Mouse (Mus musculus) liver, embryonic 14.5 days (tissue): Measurements from ENCODE around the gene Vta1. TPM values are rescaled to one million over a fixed set of nuclear protein-coding genes. Genes with fewer than 3 reads are reported as not detected.
A peak's percentile ranks its signal among the peaks of the same experiment; 100 is the strongest.

ENCODE experiments used
- ATAC-seq: fragments of 200-750 bp; cut with Nextera tagmentation; 2 replicates; pipeline ENCODE4 v1.8.0; 2017; ENCODE audit warnings: moderate number of reproducible peaks, mild to moderate bottlenecking, moderate library complexity; ENCODE audit not compliant: insufficient read depth
- DNase-seq, 3 experiments: peaks; one replicate each; pipeline ENCODE4 v3.0.0-alpha.2; 2012 to 2013; ENCODE audit warnings: low read depth in 3 of 3, low spot score in 3 of 3
- H3K27ac ChIP-seq: fragments of 300-500 bp; sonication (generic); 2 replicates; pipeline ENCODE4 v1.5.1; 2014; ENCODE audit warnings: moderate library complexity, mild to moderate bottlenecking, control low read depth, inconsistent platforms
- H3K27me3 ChIP-seq: fragments of 300-500 bp; sonication (generic); 2 replicates; pipeline ENCODE4 v1.6.1; 2014; ENCODE audit warnings: mild to moderate bottlenecking, low read length, moderate library complexity; ENCODE audit not compliant: control insufficient read depth, insufficient read depth
- H3K36me3 ChIP-seq: fragments of 300-500 bp; sonication (generic); replicated peaks from 2 replicates; pipeline ENCODE4 v1.6.1; 2014; ENCODE audit warnings: low read depth; ENCODE audit not compliant: control insufficient read depth, insufficient read depth
- H3K4me1 ChIP-seq, 2 experiments: fragments of 200-500 bp in 1 of 2; fragments of 300-500 bp in 1 of 2; sonication (generic) in 1 of 2; replicated peaks; 2 replicates each; pipeline ENCODE4 v1.6.1; 2012 to 2014; ENCODE audit warnings: antibody characterized with exemption in 1 of 2, inconsistent platforms in 1 of 2, low read length in 1 of 2; ENCODE audit not compliant: control insufficient read depth in 2 of 2, insufficient read depth in 2 of 2
- H3K4me2 ChIP-seq: fragments of 300-500 bp; sonication (generic); 2 replicates; pipeline ENCODE4 v1.6.1; 2014; ENCODE audit warnings: low read depth, mild to moderate bottlenecking, control low read depth, moderate library complexity
- H3K4me3 ChIP-seq, 2 experiments: fragments of 200-500 bp in 1 of 2; fragments of 300-500 bp in 1 of 2; sonication (generic) in 1 of 2; 2 replicates each; pipeline ENCODE4 v1.5.1; 2012 to 2014; ENCODE audit warnings: low read depth in 2 of 2, low read length in 2 of 2, mild to moderate bottlenecking in 2 of 2, control low read depth in 1 of 2, inconsistent platforms in 1 of 2, moderate library complexity in 1 of 2; ENCODE audit not compliant: insufficient read depth in 1 of 2
- H3K9ac ChIP-seq: fragments of 300-500 bp; sonication (generic); replicated peaks from 2 replicates; pipeline ENCODE4 v1.6.1; 2014; ENCODE audit warnings: mild to moderate bottlenecking, control low read depth, moderate library complexity
- H3K9me3 ChIP-seq: fragments of 300-500 bp; sonication (generic); 2 replicates; pipeline ENCODE4 v1.6.1; 2016; ENCODE audit warnings: low read length, mixed read lengths; ENCODE audit not compliant: control insufficient read depth
- CTCF ChIP-seq: IDR thresholded peaks from 2 replicates; pipeline ENCODE4 v1.5.1; 2016; ENCODE audit warnings: antibody characterized with exemption, low read depth, control low read depth
- EP300 ChIP-seq: IDR thresholded peaks from 2 replicates; pipeline ENCODE4 v1.6.1; 2016; ENCODE audit warnings: antibody characterized with exemption, low read depth
- WGBS: fragments of 180-500 bp; shearing (Covaris S2); extraction: QIAGEN DNeasy Blood & Tissue Kit; methylation state at CpG from one replicate; pipeline ENCODE4 v1.1.7; 2014; ENCODE audit not compliant: insufficient replicate concordance; 5-methylcytosine and 5-hydroxymethylcytosine counted together
- polyA plus RNA-seq, 2 experiments: library from polyadenylated mRNA; depleted of rRNA in 1 of 2; stranded (reverse) in 1 of 2; unstranded in 1 of 2; fragments of >200 nt; fragmentation: Nextera tagmentation in 1 of 2; extraction: Ambion mirVana in 1 of 2; gene quantifications; 2 replicates each; pipeline versions ENCODE4 v1.2.1 to v1.2.3; 2012 to 2014

The Vta1 gene
- polyA plus RNA-seq (2012; rRNA removed) (19.9 and 22.8 TPM in 2 replicates), polyA plus RNA-seq (2014; fragmentation: Nextera tagmentation; extraction: Ambion mirVana) (41.4 and 45.0 TPM in 2 replicates)

DNA sequence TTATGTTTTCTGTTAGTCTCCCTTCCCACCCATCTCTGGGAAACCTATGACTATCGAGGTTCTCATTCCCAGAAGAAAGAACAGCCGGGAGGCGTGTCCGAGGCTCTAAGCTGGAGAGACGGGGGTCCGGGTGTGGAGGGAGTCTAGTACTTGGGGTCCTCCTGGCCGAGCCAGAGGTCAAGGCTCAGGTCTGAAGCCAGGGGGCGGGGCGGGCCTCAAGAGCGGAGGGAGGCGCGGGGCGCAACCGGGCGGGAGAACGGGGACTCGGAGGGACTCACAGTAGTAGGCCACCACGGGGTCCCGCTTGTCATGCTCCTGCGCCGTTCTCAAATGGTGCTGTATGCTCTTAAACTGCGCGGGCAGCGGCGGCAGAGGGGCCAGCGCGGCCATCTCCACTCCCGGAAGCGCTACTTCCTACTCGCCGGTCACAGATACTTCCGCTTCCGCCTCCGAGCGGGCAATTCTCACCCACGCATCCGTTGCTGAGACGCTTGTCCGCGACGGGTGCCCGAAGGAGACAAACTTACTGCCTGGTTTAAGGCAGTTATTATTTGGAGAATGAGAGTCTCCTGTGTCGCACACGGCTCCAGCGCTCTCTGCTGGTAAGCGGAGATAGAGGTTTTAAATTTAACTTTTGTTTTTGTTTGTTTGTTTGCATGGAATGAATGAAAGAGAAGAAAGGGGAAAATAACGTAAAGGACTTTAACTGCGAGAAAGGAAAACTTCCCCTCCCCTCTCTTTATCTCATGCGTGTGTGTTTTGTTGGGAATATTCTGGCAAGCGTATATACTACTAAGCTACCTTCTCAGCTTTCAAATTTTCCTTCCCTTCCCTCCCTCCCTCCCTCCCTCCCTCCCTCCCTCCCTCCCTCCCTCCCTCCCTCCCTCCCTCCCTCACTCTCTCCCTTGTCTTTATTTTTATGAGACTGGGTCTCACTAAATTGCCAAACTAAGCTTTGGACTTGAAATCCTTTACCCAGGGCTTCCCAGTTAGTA, at the start of gene Vta1, which contains the start of gene Nmbr:
Vta1 (minus strand) TSS at position 489 of the 995 bp plus-strand sequence.
Nmbr (plus strand) TSS at position 520 of the 995 bp plus-strand sequence.
- DNase-seq (peak; percentile 92), ATAC-seq (peak; percentile 99)
- H3K27me3 ChIP-seq: no peaks in the 10 kb centered on the region
- H3K36me3 ChIP-seq: no peaks in the 10 kb centered on the region
- H3K9me3 ChIP-seq: no peaks in the 10 kb centered on the region
- H3K4me3 ChIP-seq: peak within 1 kb of the TSS; percentile 67 to 93
- TF ChIP-seq CTCF (peak; percentile 82), EP300 (no peak; the same call in 1 of the 2 replicates)
- H3K27ac ChIP-seq: no peak within 1 kb of the TSS; the same call in 1 of the 2 replicates
- peaks cover 8% of the 10 kb centered on the region in 2 experiments; a peak in 3 of 4 replicates for H3K4me1 ChIP-seq
- H3K4me2 ChIP-seq: peak within 1 kb of the TSS; percentile 76
- under 1% methylated on average over 50 of the region's 50 CpGs for WGBS
- peak within 1 kb of the TSS; percentile 65 for H3K9ac ChIP-seq

- Histone ChIP-seq H3K9me3 (no peaks in the 10 kb centered on the region), H3K27ac (no peak overlapping the region), H3K4me2 (no peak overlapping the region), H3K36me3 (no peaks in the 10 kb centered on the region), H3K4me3 (no peak overlapping the region), H3K27me3 (no peaks in the 10 kb centered on the region), H3K9ac (no peak overlapping the region), H3K4me1 (no peaks in the 10 kb centered on the region)
- ATAC-seq: no peak
- DNase-seq: no peak
- 6% methylated on average over 2 of the region's 2 CpGs for WGBS
- peak; percentile 25; the same call in 1 of the 2 replicates for TF ChIP-seq CTCF
- no peak for TF ChIP-seq EP300
Observed at GRCm38 (mm10) chr10:14734285-14734684, 28.9 kb upstream of the Vta1 start.

DNA sequence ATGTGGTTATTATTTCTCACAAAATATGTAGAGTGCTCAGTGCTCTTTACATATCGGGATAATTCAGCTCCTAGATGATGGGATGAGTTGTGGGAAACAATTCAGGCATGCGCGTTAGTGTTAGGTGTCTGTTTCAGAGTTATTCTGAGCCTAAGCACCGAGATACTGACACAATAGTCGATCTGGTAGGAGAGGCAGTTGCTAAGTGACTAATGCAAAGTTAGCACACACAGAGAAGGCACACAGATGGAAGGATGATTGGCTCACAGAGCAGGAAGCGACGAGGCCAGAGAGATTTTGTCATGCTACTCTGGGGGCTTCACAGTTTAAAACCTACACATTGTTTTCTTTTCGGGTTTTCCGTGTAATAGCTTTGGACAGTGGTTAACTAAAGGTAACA, 20.3 kb upstream of the Vta1 start:
- Histone ChIP-seq H3K4me3 (no peak overlapping the region), H3K9ac (no peak overlapping the region), H3K9me3 (no peaks in the 10 kb centered on the region), H3K27ac (no peak overlapping the region), H3K4me1 (no peaks in the 10 kb centered on the region), H3K27me3 (no peaks in the 10 kb centered on the region), H3K4me2 (no peak overlapping the region), H3K36me3 (no peaks in the 10 kb centered on the region)
- ATAC-seq (no peak), DNase-seq (no peak)
- no peak for TF ChIP-seq EP300
- TF ChIP-seq CTCF: no peak
- WGBS: 60% methylated on average over 9 of the region's 9 CpGs

DNA sequence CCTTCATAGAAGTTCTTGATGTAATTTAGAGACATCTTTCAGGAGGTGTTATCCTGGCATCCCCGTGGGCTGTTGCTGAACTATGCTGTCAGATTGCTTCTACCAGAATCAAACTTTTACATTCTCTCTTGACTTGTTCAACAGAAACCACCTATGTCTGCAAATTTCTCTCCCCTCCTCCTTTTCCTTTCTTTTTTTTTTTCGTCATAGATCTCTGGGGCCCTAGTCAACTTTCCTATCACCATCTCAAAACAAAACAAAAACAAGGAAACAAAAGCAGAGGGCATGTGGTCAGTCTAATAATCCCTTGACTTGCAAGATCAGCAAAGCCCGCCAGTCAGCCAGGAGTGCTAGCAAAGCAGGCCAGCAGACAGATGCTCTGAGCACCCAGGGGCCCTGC, 12.8 kb upstream of the Vta1 start, which contains the start of gene Gje1:
Gje1 (minus strand) TSS at position 101 of the 400 bp plus-strand sequence.
- no peak for ATAC-seq
- Histone ChIP-seq H3K9ac (no peak within 1 kb of the TSS), H3K4me1 (no peaks in the 10 kb centered on the region), H3K9me3 (no peaks in the 10 kb centered on the region), H3K4me2 (no peak within 1 kb of the TSS), H3K36me3 (no peaks in the 10 kb centered on the region), H3K27me3 (no peaks in the 10 kb centered on the region), H3K27ac (no peak within 1 kb of the TSS), H3K4me3 (no peak within 1 kb of the TSS)
- no peak for DNase-seq
- TF ChIP-seq CTCF (no peak), EP300 (no peak)
- 36% methylated on average over 3 of the region's 3 CpGs for WGBS
